Mouse (Mus musculus): ENCODE data around the gene Senp8.

The Senp8 gene

DNA sequence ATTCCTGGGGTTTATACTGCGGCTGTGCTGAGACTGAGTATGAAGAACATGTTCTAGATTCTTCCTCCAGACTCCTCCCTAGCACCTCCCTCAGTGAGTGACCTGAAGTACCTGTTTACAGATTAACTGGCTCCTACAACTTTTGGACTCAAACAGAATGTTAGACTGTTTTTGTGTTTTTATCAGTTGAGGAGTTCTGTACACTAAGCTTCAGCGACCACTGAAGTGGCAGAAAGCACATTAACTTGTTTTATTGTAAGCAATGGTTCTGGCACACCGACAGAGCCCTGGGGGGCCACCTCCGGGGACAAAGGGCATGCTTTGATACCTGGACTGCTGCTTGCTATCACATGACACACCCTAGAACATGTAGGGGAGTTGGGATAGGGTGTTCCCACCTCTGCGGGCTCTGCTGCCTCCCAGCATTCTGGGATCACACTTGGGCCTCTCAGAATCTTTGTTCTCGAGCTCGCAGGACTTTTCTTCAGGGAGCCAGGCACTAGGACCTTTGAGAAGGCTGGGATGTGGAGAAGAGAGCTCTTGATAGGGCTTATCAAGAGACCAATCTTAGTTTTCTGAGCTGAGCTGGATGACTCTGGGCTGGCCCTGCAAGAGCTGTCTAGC lies 34.1 kb downstream of the Senp8 start:
- DNase-seq (ENCODE audit: low read depth in 2 of 2, low spot score in 2 of 2): no peak

- no peak for DNase-seq (ENCODE audit: low read depth in 2 of 2, low spot score in 2 of 2)
Observed at GRCm38 (mm10) chr9:59709225-59709624, 41.3 kb downstream of the Senp8 start.

DNA sequence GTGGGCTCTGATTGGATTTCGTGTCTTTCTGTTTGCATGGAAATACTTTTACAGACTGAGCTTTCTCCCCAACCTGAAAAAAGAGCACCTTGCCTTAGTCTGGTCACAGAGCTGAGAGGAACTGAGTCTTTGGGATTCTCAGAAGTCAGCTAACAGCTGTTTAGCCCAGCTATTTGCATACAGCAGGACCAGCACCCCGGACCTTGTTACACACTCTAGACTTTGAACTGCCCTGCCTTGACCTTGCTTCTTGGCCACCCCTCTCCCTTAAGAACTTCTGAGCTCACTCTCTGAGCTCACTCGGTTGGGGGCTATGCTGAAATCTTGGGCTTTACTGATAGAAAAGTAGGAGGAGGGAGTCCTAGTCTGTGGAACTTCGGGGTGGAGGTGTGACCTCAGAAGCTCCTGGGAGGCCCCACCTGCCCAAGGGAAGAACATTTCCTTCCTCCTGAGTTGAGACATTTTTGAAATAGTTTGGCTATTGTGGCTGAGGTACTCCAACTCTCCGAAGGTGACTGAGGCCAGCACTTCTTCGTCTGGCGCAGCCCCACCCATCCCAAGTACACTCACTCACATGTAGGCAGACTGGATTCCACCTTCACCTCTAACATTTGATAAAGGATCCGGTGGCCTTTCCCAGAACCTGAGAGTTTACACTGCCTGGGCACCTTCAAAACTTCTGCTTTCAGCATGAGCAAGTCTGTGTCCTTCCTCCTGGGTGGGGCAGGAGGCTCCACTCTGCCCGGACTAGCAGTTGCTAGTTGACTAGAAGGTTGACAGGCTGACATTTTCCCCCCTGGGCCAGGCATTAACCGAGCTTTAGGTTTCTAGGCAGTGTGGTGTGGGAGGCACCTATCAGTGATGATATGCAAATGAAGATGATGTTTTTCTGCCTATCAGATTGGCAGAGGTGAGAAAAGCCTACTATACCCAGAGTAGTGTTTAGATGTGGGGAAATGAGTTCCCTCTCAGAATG lies 43.4 kb downstream of the Senp8 start:
- DNase-seq (ENCODE audit: low read depth in 2 of 2, low spot score in 2 of 2): no peak

- DNase-seq (ENCODE audit: low read depth in 2 of 2, low spot score in 2 of 2): no peak
Observed at GRCm38 (mm10) chr9:59703099-59703498, 47.4 kb downstream of the Senp8 start.

DNA sequence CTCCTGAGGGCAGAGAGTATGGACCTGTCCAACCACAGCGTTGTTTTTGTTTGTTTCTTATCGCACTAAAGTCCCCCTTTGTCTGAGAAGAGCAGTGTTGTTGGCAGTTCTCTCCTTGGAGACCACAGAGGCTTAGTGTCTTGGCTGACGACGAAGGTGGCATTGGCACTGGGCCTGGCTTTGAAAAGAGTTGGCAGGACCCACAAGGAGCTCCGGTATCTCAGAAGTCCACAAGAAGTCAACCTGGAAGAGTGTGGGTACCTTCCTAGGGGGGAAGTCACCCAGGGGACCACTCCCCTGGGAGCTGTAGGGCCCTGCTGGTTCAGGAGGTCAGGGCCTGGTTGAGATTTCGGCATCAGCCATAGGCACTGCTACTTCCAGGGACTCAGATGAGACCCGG lies 49.4 kb downstream of the Senp8 start:
- no peak for DNase-seq (ENCODE audit: low read depth in 2 of 2, low spot score in 2 of 2)

DNA sequence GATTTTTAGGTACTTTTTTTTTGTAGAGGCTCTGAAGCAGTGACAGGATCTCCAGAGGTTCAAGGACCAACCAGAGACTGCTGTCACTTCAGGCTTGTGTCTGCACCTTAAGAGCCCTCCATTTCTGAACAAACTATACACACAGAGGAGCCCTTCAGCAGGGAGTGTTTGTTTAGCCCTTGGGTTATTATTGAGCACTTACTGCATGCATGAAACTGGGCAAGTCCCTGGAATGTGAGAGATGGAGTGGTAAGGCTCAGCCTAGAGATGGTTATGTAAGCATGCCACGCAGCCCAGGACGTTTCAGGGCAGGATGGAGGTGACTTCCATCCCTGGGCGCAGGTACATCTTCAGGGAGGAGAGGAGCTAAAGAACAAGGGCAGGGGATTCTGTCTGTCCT lies 54.1 kb downstream of the Senp8 start:
- no peak for DNase-seq (ENCODE audit: low read depth in 2 of 2, low spot score in 2 of 2)

DNA sequence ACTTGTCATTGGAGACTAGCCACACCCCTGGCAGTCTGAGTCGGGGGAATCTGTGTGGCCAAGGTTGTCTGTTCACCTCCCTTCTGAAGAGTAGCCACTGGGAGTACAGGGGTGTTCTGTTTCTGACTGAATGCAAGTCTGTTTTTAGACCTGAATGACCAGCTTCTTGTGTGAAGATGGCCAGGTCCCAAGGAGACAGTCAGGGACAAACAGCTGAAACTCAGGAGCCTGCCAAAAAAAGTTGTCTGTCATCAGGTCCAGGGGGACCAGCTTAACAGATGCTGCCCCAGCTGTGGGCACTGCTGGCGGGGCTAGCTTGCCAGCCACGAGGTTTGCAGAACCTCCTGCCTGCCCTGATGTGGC lies 55.1 kb downstream of the Senp8 start:
- DNase-seq (ENCODE audit: low read depth in 2 of 2, low spot score in 2 of 2): no peak

DNA sequence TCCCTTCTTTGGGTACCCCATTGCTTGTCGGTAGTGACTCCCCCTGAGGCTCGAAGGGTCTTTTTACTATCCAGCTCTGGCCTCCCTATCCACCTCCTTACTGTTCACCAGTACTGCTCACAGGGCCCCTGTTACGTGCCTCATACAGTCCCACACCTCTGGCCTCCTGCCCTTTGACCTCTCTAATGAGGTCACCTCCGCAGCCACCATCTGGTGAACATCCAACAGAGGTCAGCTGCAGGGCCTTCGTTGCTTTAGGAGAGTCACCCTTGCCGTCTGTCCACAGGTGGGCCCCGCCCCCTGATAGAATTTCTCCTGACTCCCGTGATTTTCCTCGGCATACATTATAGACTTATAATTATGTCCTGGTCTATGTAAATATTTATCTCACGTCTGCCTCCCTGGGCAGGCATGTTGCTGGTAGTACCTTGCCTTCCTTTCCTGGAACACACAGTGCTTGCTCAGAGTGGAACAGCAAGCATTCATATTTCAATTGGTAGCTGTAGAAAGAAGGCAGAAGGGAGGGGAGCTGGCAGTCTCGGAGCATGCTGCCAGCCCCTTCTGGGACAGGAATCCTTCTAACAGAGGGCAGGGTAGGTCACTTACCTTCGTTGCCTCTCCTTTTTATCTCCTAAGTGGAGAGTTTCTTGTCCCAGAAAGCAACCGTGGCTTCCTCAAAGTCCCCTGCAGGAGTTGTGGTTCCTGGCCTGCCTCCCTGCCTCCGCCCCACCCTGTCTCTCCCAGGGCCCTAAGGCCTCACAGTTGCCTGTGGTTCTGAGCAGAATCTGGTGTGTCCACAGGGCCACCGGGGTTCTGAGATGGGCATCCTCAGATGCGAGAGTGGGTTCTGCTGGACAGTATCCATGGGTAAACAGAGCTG lies 55.7 kb downstream of the Senp8 start:
- no peak for DNase-seq (ENCODE audit: low read depth in 2 of 2, low spot score in 2 of 2)

DNA sequence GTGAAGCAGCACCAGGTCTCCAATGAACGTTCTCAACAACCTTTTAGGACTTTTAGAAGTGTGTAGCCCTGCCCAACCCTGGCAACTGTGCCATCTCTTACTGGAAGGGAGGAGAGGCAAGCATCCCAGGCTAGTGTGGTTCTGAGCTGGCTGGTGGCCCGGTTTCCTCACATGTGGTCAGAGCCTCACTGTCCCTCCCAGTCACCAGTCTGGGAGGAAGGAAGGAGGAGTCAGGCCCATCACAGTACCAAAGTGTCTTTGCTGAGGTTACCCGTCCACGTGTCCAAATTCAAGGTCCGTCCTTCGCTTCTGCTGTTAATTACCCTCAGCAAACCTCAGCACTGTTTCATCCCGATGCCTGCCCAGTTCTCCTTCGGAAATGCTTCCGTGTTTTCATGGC lies 58.4 kb downstream of the Senp8 start:
- DNase-seq (ENCODE audit: low read depth in 2 of 2, low spot score in 2 of 2): no peak

- DNase-seq (ENCODE audit: low read depth in 2 of 2, low spot score in 2 of 2): no peak
Observed at GRCm38 (mm10) chr9:59691635-59692094, 58.8 kb downstream of the Senp8 start.

DNA sequence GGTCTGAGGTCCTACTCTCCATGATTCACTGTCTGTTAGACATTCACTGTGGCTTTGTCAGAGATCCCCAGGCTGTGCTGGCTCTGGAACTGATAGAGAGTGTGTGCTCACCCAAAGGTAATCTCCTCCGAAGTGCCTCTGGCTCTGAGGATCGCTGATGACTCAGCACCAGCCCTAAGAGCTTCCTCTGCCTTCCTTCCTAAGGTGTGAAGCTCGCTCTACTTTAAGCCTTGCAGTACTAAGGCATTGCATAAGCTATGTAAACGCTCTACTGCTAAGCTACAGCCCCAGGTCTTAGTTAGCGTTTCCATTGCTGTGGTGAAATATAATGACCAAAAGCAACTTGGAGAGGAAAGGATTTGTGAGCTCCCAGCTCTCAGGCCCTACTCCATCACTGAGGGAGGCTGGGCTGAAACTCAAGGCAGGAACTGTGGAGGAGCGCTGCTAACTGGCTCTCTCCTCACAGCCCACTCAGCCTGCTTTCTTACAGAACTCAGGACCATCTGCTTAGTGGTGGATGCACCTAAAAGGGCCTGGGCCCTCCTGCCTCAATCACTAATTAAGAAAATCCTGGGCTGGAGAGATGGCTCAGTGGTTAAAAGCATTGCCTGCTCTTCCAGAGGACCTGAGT lies 63.0 kb downstream of the Senp8 start:
- DNase-seq (ENCODE audit: low read depth in 2 of 2, low spot score in 2 of 2): no peak
